Mouse (Mus musculus) cerebellum, postnatal 36 days (tissue): ENCODE results near the gene Maff.

Experiments
- DNase-seq, 2 experiments: peaks; one replicate each; pipeline ENCODE4 v3.0.0; 2021 to 2022; ENCODE audit warnings: mixed read lengths in 2 of 2

The Maff gene

DNA sequence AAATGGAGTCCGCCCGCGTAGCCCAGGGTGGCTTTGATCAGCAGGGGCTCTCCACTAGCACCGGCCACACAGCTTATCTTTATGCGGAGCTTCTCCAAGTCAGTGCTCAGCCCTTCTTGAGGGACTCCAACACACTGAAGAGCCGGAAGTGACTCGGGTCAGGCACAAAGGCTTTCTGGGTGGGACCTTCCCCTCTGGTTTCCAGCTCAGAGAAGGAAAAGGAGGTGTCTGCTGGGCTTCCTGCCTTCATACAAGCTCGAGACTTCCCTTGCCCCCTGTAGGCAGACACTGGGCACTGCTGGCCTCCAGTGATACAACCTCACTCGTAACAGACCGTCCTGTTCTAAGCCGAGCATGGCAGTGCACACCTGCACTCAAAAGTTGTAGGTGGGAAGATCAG lies 50.3 kb downstream of the Maff start:
- DNase-seq: no peak

DNA sequence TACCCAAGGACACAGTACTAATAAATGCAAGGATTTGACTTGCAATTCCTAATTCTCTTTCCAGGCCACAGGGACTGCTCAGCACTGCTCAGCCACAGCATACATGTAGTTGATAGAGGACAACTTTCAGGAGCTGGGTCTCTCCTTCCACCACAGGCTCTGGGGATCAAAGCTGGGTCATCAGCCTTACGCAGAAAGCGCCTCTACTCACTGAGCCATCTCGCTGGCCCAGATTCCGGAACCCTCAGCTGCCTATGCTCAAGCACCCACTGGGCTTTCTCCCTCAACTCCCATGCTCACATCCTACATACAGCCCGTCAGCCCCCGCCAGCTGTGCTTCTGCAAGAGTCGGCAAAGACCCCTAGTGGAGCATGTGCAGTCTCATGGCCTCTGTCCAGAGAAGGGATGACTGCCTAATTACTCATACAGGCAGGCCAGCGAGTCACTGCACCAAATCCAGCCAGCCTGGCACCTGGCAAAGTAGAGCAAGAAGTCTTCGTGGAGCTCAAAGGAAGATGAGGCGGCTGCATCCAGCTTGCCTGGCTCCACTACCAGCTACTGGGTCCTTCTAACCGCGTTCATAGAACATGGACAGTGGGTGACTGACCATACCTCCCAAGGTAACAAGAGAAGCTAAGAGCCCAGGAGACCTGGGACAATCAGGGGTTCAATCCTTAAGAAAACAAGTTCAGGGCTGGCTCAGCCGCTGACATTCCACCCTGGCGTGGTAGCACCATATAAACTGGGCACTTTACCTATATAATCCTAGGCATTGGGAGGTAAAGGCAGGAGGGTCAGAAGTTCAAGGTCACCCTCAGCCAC lies 53.0 kb downstream of the Maff start:
- DNase-seq: no peak

DNA sequence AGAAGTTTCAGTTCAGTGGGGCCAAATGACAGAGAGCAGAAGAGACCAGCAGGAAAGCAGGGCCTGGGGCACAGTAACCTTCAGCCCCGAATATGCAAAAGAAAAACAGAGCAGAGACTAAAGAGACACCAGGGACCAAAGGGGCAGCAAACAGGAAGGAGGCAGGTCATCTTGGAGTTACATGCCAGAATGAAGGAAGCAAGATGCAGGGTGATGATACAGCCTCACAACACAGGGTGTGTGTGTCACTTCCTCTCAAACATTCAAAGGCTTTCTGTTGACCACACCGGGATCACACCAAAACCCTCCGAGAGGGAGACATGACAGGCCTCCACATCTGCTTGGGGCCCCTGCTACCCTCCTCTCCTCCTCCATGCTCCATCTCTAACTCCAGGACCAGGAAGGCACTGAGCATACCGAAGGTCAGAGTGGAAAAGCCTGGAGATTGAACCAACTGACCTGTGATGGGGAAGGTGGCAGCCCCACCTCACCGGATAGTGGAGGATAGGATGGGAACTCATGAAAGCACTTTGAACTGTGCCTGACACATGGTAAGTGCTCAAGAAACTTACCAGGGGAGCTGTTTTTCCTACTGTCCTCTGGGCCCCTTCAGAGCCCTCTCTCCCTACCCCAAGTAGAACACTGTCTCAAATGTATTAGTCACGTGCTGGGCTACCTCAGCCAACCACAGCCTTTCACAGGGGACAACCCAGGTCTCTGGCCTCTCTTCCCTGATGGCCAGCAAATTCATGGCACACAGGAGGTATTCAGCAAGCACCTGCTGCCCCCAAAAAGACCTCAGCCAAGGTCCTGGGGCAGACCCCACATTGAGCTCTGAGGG lies 53.9 kb downstream of the Maff start:
- DNase-seq: no peak

DNA sequence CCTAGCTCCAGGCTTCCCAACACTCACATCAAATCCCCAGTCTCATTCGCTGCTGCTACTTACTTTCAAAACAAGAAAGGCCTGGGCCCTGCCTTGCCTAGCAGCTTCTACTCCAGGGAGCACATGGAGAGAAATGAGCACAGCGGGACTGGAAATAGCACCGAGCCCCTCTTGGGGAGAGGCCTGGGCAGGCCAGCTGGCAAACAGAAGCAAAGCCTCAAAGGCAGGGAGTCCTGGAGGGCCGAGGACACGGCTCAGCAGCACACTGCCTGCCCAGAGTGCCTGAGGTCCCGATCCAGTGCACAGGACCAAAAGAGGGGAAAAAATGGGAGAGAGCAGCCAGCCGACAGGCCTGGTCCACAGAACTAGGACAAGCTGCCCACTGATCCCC lies 54.5 kb downstream of the Maff start:
- DNase-seq: no peak

DNA sequence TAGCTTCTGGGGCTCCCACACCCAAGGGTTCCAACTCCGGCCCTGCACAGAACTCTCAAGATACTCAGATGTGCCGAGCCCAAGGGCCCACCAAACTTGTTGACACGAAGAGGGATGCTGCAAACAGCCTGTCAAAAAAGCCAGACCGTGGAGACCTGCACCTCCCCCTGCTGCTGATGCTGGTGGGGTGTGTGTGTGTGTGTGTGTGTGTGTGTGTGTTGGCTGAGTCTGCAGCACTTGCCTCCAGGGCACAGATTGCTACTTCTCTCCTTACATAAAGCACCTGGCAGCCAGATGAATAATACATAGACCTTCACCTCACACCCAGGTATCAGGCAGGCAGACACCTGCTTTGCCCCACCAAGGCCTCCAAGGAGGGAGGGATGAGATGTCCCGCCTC lies 55.8 kb downstream of the Maff start:
- peak in 1 of 2 experiments; percentile 24 for DNase-seq

DNA sequence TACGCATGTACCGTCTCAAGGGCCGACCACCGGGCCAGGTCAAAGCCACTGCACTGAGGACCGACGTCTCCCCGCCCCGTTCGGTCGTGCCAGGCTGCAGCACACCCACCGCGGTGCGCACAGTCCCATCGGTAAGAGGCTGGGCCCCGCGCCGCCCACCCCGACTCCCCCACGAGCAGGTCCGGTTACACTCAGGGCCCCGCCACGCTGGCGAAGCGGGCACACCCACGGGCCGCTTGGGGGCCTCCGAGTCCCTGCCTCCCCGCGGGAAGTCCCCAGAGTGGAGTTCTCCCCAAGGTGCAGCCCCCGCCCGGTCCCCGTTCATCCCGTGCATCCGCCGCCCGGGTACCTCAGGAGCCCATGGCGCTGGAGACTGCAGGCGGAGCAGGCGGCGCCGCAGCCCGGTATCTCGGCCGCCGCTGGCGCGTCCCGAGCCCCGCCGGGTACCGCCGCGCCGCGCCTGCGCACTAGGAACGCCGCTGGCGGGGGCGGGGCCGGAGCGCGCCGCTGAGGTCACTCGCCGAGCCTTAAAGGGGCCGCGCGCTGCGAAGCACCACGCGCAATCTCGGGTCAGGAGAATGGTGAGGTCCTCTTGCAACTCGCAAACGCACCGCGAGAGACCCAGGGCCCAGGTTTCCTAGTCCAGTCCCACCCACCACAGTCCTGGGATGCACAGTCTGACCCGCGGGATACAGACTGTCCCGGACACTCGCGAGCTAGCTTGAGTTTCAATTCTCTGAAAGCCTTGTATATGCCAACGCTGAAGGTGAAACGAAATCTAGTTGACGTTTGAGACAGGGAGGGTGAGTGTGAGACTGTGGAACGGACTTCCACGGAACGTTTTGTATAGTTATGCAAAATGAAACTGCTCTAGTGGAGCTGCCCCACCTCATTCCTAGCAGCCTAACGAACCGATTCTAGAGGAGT lies 56.7 kb downstream of the Maff start, which contains the start of gene Tmem184b:
Gene Tmem184b (minus strand): TSS at position 734 of the 927 bp plus-strand sequence.
- DNase-seq: peak; percentile 89 to 90

DNA sequence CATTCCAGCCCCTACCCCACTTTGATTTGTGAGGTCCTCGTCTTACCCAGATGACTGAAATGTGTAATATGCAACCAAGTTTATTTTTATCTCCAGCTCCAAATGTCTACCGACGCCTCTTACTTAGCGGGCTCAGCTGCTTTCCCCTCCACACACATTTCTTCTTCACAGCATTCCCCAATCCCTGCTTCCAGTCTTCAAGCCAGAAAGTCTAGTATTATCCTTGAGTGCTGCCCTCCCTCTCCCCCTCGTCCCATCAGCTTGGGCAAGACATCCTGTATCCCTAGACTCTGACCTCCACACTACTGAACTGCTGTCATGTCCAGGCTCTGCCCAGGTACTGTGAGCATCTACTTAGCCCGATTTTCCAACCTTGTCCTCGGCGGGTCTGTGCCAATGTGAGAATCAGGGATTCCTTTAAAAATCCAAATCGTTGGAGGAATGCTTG lies 57.4 kb downstream of the Maff start:
- no peak for DNase-seq

DNA sequence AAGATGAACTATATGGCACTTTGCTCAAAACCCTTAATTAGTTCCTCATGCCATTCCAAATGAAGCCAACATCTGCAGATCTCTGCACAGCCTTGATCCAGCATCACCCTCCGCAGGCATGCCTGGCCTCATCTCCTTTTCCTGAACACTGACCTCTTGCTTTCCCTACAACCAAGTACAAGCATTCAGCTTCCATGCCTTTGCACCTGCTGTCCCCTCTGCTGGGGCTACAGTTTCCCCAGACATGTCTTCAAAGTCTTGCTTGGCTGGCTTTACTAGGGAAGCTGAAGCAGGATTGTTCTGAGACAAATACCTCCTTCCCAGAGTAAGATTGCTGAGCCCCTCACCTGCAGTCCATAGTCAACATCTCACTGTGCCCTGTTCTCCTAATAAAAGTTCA lies 57.9 kb downstream of the Maff start:
- DNase-seq: no peak

DNA sequence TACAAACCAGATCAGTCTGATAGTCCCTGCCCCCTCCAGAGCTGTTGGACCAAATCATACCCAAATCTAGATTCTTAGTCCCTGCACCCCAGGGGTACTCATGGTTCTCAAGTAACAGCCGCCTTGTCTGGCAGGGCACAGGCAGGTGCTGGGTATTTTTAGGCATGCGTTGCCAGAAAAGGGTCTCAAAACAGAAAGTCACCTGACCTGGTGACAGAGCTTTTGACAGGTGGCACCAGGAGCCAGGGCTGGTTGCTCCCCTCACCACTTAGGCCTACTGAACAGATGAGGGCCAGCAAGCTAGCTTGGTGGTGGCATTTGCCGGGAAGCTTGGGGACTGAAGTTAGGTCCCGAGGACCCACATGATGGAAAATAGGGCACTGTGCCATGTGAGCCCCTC lies 60.1 kb downstream of the Maff start:
- DNase-seq: no peak
